Mouse (Mus musculus) liver, embryonic 13.5 days (tissue): ENCODE measurements around the gene Methig1. TPM values are rescaled to one million over a fixed set of nuclear protein-coding genes. Genes with fewer than 3 reads are reported as not detected.
"Not testable (repeated sequence)": the region's sequence is repeated elsewhere in the genome, so short reads cannot be mapped to it uniquely, and the experiment has no call there.

Experiments
- ATAC-seq: fragments of 200-750 bp; cut with Nextera tagmentation; 2 replicates; pipeline ENCODE4 v1.8.0; 2017; ENCODE audit warnings: low read depth, mild to moderate bottlenecking, moderate number of reproducible peaks, moderate library complexity
- DNase-seq: peaks from one replicate; pipeline ENCODE4 v3.0.0; 2022
- H3K27ac ChIP-seq: fragments of 300-500 bp; sonication (generic); 2 replicates; pipeline ENCODE4 v1.5.1; 2015; ENCODE audit warnings: moderate library complexity, mild to moderate bottlenecking, inconsistent platforms
- H3K27me3 ChIP-seq: fragments of 300-500 bp; sonication (generic); 2 replicates; pipeline ENCODE4 v1.6.1; 2015; ENCODE audit warnings: mild to moderate bottlenecking, inconsistent platforms
- H3K36me3 ChIP-seq: fragments of 300-500 bp; sonication (generic); 2 replicates; pipeline ENCODE4 v1.6.1; 2015; ENCODE audit warnings: mild to moderate bottlenecking, inconsistent platforms
- H3K4me1 ChIP-seq: fragments of 300-500 bp; sonication (generic); replicated peaks from 2 replicates; pipeline ENCODE4 v1.6.1; 2015; ENCODE audit warnings: inconsistent platforms
- H3K4me2 ChIP-seq: fragments of 300-500 bp; sonication (generic); 2 replicates; pipeline ENCODE4 v1.6.1; 2015; ENCODE audit warnings: inconsistent platforms, mild to moderate bottlenecking, moderate library complexity
- H3K4me3 ChIP-seq: fragments of 300-500 bp; sonication (generic); replicated peaks from 2 replicates; pipeline ENCODE4 v1.5.1; 2015; ENCODE audit warnings: mild to moderate bottlenecking, inconsistent platforms
- H3K9ac ChIP-seq: fragments of 300-500 bp; sonication (generic); 2 replicates; pipeline ENCODE4 v1.6.1; 2015; ENCODE audit warnings: mild to moderate bottlenecking, inconsistent platforms
- H3K9me3 ChIP-seq: fragments of 300-500 bp; sonication (generic); replicated peaks from 2 replicates; pipeline ENCODE4 v1.6.1; 2016; ENCODE audit warnings: inconsistent platforms
- WGBS: fragments of 180-500 bp; shearing (Covaris S2); methylation state at CpG from one replicate; pipeline ENCODE4 v1.1.7; 2015; ENCODE audit not compliant: insufficient replicate concordance; 5-methylcytosine and 5-hydroxymethylcytosine counted together
- polyA plus RNA-seq: library from polyadenylated mRNA; unstranded; fragments of >200 nt; fragmentation: Nextera tagmentation; extraction: Ambion mirVana; gene quantifications from 2 replicates; pipeline ENCODE4 v1.2.1, GENCODE M21; 2015

Methig1 gene
- polyA plus RNA-seq, 1 experiment from 2014 or later: not detected

DNA sequence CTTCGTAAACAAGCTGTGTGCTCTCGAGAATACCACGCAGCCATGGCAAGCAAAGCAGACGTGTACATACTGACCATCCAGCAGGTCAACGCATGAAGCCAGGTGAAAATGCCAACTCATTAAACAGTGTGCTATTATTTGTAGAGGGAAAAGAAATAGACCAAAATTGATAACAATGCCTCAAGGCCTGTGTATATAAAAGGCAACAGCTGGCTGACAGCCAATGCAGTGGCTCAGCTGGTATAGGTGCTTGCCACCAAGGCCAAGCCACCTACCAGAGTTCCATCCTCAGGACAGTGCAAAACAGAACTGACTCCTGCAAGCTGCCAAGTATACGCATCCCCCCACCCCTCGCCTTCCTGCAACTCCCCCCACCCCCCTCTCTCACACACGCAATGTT is 62.7 kb downstream of the Methig1 start:
- H3K4me3 ChIP-seq: no peak overlapping the region
- no peak for ATAC-seq
- H3K27ac ChIP-seq: 0 out of 2 replicates have a peak overlapping the region, but pooled peaks have one; percentile 98
- no peak overlapping the region for H3K4me2 ChIP-seq
- H3K27me3 ChIP-seq: no peaks in the 10 kb centered on the region
- peaks cover 99% of the 10 kb centered on the region for H3K4me1 ChIP-seq
- no peak for DNase-seq
- WGBS: 88% methylated on average over 8 of the region's 8 CpGs
- no peaks in the 10 kb centered on the region for H3K9me3 ChIP-seq
- peaks cover 53% of the 10 kb centered on the region for H3K36me3 ChIP-seq
- no peak overlapping the region for H3K9ac ChIP-seq

DNA sequence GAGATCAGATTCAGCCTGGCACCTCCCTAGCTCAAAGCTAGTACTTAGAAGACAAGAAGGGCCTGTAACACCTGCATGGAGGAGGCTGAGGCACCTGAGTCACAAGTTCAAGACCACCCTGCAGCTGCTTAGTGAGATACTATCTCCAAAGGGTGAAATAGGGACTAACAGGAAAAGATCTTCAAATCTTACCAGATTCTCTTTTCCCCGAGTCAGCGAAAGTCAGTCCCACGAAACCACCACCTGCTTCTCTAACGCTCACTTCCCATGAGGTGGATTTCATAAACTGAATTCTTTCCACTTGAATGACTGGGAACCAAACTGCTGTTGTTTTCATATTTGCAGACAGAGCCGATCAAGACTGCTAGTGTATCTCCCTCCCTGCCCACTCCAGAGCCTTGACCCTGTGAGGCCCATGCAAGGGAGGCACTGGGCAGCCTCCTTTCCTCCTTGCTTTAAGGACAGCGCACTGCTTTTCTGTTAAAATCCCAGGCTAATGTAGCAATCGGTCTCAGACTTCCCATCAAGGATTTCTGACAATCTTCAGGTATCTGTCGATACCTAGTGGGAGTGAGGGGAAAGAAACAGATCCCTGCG is 65.0 kb downstream of the Methig1 start:
- Histone ChIP-seq H3K27me3 (no peaks in the 10 kb centered on the region), H3K36me3 (peaks cover 34% of the 10 kb centered on the region), H3K9me3 (no peaks in the 10 kb centered on the region), H3K9ac (peak overlapping the region; percentile 100), H3K4me1 (peaks cover 87% of the 10 kb centered on the region), H3K4me3 (peak overlapping the region; percentile 99), H3K27ac (peak overlapping the region; percentile 98), H3K4me2 (peak overlapping the region; percentile 79)
- DNase-seq: no peak
- ATAC-seq: no peak
- WGBS: 62% methylated on average over 9 of the region's 9 CpGs

DNA sequence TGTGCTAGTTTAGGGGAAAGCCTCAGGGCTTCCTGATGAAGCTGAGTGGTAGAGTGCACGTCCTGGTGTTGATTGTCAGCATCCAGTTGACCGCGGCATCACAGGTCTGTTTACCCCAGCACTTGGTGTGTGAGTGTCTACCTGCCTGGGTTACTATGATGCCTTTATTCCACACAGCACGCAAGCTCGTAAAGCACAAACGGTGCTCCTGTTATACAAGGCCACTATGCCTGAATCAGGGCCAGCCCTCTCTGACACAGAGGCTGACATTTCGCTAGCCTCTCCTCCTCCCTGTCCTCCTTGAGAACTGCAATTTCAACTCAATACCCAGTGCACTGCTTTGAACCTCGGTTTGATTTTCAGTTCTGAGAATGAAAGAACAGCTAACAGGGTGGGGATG is 66.4 kb downstream of the Methig1 start:
- peak overlapping the region; percentile 100 for H3K9ac ChIP-seq
- peaks cover 7% of the 10 kb centered on the region for H3K27me3 ChIP-seq
- H3K36me3 ChIP-seq: peaks cover 30% of the 10 kb centered on the region
- ATAC-seq (peak; percentile 1), DNase-seq (peak; percentile 25)
- peak overlapping the region; percentile 79 for H3K4me2 ChIP-seq
- H3K27ac ChIP-seq: peak overlapping the region; percentile 98
- H3K4me1 ChIP-seq: peaks cover 85% of the 10 kb centered on the region
- no peaks in the 10 kb centered on the region for H3K9me3 ChIP-seq
- 45% methylated on average over 8 of the region's 8 CpGs for WGBS
- H3K4me3 ChIP-seq: peak overlapping the region; percentile 99

DNA sequence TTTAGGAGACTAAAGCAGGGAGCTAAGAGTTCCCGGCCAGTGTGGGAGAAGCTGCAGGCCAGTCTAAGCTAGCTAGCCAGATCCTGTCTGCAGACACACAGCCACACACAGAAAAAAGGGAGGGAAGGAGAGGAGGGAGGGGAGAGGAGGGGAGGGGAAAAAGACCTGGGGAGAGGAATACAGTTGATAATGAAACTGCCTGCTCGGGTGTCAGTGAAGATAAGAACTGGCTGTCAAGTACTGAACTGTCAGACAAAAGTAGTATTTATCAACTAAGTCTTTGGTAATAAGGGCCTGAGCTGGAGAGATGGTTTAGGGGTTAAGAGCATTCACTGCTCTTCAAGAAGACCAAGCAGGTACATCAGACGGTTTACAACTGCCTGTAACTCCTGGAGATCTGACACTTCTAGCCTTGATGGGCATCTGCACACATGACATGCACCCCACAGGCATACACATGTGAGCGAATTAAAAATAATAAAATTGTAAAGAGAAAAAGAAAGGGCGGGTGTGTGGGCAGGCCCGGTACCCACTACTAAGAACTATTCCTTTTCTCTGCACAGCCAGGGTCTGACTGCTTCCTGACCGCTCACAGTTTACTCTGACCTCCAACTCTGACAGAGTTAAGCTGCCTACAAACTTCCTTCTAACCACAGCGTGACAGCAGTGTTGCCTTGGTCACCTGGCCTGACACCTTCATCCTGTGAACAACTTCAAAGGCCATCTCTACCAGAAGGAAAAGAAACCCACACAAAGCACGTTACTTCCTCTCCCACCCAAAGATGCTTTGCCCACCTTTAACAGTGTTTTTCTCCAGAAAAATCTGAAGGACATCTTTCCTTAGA is 67.2 kb downstream of the Methig1 start:
- Histone ChIP-seq H3K9ac (peak overlapping the region; percentile 100), H3K4me2 (peak overlapping the region; percentile 79), H3K4me1 (peaks cover 83% of the 10 kb centered on the region), H3K4me3 (peak overlapping the region; percentile 99), H3K9me3 (no peaks in the 10 kb centered on the region), H3K36me3 (peaks cover 27% of the 10 kb centered on the region), H3K27ac (peak overlapping the region; percentile 98), H3K27me3 (peaks cover 15% of the 10 kb centered on the region)
- peak; percentile 71 for DNase-seq
- WGBS: 12% methylated on average over 9 of the region's 9 CpGs
- ATAC-seq: peak; percentile 81

DNA sequence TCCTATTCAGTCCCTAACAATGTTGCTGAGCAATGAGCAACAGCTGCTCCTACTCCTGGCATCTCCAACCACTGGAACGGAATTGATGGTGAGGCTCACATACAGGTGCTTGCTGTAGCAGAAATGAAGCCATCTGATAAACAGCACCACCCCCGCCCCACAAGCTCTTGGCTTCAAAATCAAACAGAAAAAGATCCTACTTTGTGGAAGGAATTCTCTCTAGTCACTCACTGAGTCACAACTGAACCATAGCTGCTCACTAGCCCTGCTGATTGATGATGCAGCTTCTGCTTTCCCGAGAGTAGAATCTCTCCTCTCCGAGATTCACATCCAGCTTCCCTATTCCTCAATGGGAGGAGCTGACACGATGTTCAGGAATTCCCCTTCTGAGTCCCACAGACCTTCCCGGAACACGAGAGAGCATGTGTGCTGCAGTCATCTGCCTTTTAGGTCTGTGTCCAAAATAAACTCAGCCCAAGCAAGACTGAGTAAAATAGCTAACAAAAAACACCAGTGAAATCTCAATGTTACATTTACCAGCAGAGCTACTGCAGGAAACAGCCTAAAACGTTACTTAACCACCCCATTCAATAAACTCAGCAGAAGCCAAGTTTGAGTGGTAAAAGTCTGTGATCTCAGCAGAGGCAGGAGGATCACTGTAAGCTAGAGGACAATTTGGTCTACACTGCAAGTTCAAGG is 68.3 kb downstream of the Methig1 start:
- 10% methylated on average over 8 of the region's 8 CpGs for WGBS
- H3K36me3 ChIP-seq: peaks cover 17% of the 10 kb centered on the region
- H3K9ac ChIP-seq: peak overlapping the region; percentile 100
- peaks cover 72% of the 10 kb centered on the region for H3K4me1 ChIP-seq
- peak overlapping the region; percentile 99 for H3K4me3 ChIP-seq
- peaks cover 25% of the 10 kb centered on the region for H3K27me3 ChIP-seq
- H3K9me3 ChIP-seq: no peaks in the 10 kb centered on the region
- DNase-seq (peak; percentile 32), ATAC-seq (no peak)
- H3K4me2 ChIP-seq: peak overlapping the region; percentile 79
- peak overlapping the region; percentile 98 for H3K27ac ChIP-seq

DNA sequence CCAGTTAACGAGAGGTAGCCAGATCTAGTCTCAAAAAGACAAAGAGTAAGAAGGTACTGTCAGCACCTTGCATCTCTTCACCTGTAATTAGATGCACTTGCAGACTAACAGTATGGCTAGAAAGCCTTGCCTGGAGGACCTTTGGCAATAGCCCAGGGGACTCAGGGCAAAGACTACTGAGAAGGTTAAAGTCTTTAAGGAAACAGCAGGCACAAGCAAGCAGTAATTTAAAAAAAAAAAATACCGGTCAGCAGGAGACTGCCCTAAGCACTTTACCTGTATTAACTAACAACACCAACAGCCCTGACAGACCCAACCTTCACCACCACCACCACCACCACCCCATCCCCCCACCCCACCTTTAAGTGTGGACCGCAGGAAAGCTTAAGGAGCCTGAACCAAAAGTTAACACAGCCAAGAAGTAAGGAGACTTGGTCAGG is 68.8 kb downstream of the Methig1 start, which contains the start of gene Gm5475:
Gene Gm5475 (plus strand): TSS at position 390 of the 440 bp plus-strand sequence.
- not testable (repeated sequence) for ATAC-seq, DNase-seq, H3K9me3 ChIP-seq
- peak within 1 kb of the TSS; percentile 98 for H3K27ac ChIP-seq
- 15% methylated on average over 3 of the region's 3 CpGs for WGBS
- peaks cover 31% of the 10 kb centered on the region for H3K27me3 ChIP-seq
- H3K4me3 ChIP-seq: peak within 1 kb of the TSS; percentile 99
- peak within 1 kb of the TSS; percentile 99 for H3K4me2 ChIP-seq
- peaks cover 15% of the 10 kb centered on the region for H3K36me3 ChIP-seq
- peaks cover 66% of the 10 kb centered on the region for H3K4me1 ChIP-seq
- peak within 1 kb of the TSS; percentile 100 for H3K9ac ChIP-seq

DNA sequence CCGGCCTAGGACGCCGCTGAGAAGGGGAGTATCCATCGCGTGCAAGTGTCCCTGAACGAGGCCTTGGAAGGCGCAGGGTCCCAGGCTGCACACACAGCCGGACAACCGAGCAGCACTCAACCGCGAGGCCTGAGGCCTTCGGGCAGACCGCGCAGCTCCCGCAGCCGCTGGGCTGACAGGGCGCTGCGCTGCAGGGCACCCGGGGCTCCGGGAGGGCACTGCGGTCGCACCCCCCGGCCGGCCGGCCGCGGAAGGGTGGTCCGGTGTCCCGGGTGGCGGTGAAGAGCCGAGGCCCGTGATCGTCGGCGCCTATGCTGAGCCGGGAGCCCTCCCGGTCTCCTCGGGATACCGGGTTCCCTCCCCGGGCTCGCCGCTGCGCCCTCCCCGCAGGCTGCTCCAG is 69.5 kb downstream of the Methig1 start:
- H3K36me3 ChIP-seq: peaks cover 8% of the 10 kb centered on the region
- peaks cover 37% of the 10 kb centered on the region for H3K27me3 ChIP-seq
- H3K9me3 ChIP-seq: no peaks in the 10 kb centered on the region
- H3K4me3 ChIP-seq: peak overlapping the region; percentile 99
- peaks cover 59% of the 10 kb centered on the region for H3K4me1 ChIP-seq
- DNase-seq (peak; percentile 49), ATAC-seq (peak; percentile 29)
- peak overlapping the region; percentile 100 for H3K9ac ChIP-seq
- WGBS: under 1% methylated on average over 44 of the region's 44 CpGs
- peak overlapping the region; percentile 79 for H3K4me2 ChIP-seq
- H3K27ac ChIP-seq: peak overlapping the region; percentile 98

DNA sequence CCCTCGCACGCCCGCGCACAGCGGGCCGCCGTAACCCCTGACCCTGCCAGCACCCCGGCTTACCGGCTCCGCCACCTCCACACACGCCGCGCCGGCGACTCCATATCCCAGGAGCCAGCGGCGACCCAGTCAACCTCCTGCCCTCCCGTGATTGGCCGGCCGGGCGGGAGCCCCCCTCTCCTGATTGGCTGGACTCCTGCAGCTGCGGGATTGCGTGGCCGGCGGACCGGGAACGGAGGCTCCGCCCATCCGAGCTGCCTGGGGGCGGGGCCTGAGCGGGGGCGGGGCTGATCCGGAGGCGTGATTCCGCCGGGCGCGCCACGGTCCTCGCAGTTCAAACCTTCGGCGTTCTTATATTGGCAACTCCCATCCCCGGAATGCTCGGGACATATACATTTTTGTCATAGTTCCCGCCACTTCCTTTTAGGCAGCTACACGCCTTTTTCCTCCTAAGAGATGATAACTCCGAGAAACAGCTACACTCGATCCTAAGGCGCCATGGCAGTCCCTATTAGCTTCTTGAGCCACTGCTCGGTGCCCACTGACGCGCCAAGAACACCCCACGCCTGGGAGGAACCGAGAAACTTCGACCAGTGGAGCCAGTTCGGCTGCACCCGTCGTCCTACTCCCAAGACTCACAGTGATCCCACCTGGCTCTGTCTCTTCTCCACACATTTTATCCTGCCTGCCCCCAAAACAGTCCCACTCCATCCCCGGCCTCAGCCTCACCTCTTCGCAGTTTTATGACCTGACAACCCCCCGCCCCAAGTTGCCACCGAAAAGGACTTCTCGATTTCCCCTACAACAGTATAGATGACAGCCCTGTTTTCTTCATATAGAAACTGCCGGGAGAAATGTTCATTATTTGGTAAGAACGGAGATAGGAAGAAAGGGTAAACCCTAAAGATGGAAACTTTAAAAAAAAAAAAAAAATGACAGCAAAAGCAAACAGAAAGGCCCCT is 70.2 kb downstream of the Methig1 start:
- H3K4me2 ChIP-seq: peak overlapping the region; percentile 99
- DNase-seq (peak; percentile 98), ATAC-seq (peak; percentile 87)
- 2% methylated on average over 65 of the region's 65 CpGs for WGBS
- peak overlapping the region; percentile 98 for H3K27ac ChIP-seq
- no peaks in the 10 kb centered on the region for H3K9me3 ChIP-seq
- peaks cover 1% of the 10 kb centered on the region; the same call in 1 of the 2 replicates for H3K36me3 ChIP-seq
- peaks cover 52% of the 10 kb centered on the region for H3K4me1 ChIP-seq
- peak overlapping the region; percentile 100 for H3K9ac ChIP-seq
- peak overlapping the region; percentile 99 for H3K4me3 ChIP-seq
- peaks cover 37% of the 10 kb centered on the region for H3K27me3 ChIP-seq

DNA sequence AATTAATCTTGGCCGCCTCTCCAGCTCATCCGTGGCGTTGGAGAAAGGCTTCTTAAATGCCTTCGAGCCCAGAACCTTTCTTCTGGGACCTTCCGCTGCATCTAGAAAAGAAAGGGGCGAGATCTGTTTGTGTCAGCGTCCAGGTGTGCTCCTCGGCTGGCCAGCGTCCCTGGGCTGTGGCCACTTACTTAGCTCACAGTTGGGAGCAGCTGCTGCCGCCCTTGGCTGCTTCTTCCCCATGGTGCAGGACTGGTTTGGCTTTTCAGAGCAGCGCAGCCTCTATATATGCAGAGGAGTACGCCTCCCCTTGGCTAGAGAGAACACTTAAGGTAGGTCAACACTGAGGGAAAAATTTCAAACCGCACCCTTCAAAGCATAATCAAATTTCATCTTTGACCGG is 71.0 kb downstream of the Methig1 start:
- Histone ChIP-seq H3K4me2 (peak overlapping the region; percentile 99), H3K27ac (no peak overlapping the region), H3K4me3 (peak overlapping the region; percentile 99), H3K36me3 (no peaks in the 10 kb centered on the region), H3K9me3 (no peaks in the 10 kb centered on the region), H3K4me1 (peaks cover 45% of the 10 kb centered on the region), H3K9ac (peak overlapping the region; percentile 74), H3K27me3 (peaks cover 41% of the 10 kb centered on the region)
- WGBS: 4% methylated on average over 14 of the region's 14 CpGs
- DNase-seq: peak; percentile 23
- no peak for ATAC-seq

DNA sequence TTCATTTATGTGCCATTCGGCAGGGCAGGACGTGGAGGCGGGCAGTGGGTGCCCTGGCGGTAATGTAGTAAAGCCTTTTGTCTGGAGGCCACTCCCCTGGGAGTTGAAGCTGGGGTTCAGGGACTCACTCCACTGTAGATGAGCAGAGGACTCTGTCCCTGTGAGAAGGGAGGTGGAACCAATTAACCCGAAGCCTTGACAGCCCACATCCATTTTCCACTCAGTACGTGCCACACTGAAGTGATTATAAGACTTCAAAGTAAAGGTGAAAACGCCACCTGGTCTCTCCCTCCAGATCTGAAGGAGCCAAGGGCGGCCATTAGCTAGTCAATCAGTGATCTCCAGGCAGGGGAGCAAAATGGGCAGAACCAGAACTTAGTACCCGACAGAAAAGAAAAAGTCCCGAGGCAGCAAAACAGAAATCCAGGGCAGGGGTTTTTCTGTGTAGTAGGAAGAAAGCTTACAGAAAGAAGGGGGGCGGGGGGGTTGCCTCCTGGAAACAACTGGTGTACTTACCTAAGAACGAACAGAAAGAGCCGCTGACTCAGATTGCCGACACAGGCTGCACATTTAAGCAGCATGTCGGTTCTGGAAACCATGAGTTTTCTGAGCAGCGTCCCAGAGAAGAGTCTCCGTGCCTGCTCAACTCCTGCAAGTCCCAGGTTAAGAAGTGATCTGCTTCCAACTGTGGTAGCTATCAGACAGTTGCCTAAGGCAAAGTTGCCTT is 71.6 kb downstream of the Methig1 start, which contains the start of gene Slc11a2:
Gene Slc11a2 (minus strand): TSS at position 677 of the 727 bp plus-strand sequence.
- ATAC-seq: no peak
- H3K4me3 ChIP-seq: peak within 1 kb of the TSS; percentile 99
- no peak for DNase-seq
- WGBS: 29% methylated on average over 17 of the region's 17 CpGs
- peaks cover 41% of the 10 kb centered on the region for H3K27me3 ChIP-seq
- H3K4me2 ChIP-seq: peak within 1 kb of the TSS; percentile 99
- H3K36me3 ChIP-seq: no peaks in the 10 kb centered on the region
- H3K9me3 ChIP-seq: no peaks in the 10 kb centered on the region
- peak within 1 kb of the TSS; percentile 74 for H3K9ac ChIP-seq
- peaks cover 39% of the 10 kb centered on the region for H3K4me1 ChIP-seq
- H3K27ac ChIP-seq: no peak within 1 kb of the TSS
